Mouse (Mus musculus): ENCODE results near the gene Rab2b.
"Not testable (repeated sequence)": the region's sequence is repeated elsewhere in the genome, so short reads cannot be mapped to it uniquely, and the experiment has no call there.

Gene Rab2b

DNA sequence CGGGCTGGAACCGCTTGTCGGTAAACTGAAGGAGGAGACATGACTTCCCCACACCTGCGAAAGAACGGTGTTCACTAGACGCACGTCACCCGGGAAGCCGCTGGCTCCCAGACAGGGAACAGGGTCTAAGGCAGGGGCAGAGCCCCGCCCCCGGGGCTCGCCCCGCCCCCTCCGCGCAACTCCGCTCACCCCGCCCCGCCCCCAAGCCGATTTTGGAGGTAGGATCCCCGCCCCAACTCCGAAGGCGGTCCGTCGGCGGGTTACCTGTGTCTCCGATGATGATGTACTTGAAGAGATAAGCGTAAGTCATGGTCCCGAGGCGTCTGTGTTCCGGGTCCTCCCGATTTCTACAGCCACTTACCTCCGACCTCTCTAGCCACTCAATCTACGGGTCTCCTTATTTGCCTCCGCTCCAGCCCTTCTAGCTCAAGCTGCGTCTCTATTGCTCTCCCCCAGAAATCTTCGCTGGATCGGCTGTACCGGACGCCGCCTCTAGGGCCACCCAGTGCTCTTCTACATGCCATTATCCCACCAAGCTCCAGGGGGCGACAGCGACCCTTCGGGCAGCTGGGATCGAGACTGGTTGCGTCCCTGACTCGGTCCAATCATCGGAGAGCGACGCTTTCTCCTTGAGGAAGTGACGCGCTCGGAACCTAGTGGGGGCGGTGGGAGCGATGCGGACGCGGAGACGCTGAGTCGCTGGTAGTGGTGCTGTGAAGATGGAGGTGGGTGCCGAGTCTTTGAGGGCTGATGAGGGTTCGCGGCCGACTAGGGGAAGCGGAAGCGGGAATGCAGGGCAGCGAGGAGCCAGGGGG lies at the start of gene Rab2b, which contains the start of gene Tox4:
TSS of gene Rab2b (minus strand) at position 614 of the 815 bp plus-strand sequence.
TSS of gene Tox4 (plus strand) at position 215 of the 815 bp plus-strand sequence.
- DNase-seq (ENCODE audit: low spot score), result peak; percentile 97

DNA sequence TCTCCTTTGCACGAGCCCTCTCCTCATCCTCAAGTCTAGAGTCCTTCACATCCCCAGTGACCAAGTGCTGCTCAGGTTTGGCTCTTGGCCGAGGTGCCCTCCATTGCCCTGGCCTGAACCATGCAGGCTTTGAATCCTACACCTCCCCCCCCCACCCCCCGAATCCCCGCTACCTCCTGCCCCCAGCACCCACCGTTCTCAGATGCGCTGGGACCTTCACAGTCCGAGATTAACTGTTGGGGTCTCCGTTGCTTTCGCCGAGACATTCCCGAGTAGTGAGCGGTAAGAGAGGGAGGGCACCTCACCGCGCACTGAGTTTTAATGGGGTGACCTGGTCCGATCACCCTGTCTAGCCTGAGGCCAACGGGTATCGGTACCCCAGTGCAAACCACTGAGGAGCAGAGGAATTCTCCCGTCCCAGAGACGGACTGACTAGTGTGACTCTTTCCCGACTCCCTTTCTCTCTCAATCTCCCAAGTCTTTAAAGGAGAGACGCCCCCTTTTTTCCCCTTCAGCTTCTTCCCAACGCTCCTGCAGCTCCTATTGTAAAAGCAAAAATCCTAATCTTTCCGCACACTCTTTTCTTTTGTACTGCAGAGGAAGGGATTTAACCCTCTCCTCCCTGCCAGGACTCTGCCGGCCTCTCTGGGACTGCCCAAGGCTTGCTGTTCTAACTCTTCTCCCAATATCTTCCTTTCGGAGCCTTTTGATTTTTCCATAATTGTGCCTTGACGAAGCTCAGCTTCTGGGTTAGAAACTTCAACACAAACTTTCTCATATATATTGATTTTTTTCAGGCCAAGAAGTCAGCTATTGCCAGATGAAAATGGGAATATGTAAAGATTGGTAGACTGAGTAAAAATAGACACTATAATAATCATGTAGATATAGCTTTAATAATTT lies 48.8 kb upstream of the Rab2b start, which contains the start of gene Sall2:
TSS of gene Sall2 (minus strand) at position 853 of the 903 bp plus-strand sequence.
- DNase-seq (ENCODE audit: low spot score), result no peak

DNA sequence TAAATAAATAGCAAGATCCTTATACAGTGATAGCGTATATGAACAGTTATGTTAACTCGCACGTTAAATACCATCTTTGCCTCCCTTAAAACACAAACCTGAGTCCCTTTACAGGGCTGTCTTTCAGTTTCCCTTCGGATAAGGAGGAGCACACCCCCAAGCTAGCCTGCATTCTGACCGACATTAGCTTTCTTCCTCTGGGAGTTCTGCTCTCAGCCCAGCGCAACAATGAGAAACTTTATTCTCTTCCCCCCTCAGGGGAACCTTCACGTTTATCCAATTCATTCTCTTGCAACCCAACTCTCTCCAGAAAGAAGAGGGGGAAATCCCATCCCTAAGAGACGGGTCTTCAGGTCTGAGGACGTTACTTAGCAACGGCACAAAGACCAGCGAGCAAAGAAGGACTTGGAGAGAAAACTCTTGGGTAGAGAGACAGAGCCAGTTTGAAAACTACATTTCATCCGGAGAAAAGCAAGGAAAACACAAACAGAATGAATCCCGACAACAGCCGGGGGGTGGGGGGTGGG lies 48.1 kb upstream of the Rab2b start:
- DNase-seq (ENCODE audit: low spot score), result no peak

DNA sequence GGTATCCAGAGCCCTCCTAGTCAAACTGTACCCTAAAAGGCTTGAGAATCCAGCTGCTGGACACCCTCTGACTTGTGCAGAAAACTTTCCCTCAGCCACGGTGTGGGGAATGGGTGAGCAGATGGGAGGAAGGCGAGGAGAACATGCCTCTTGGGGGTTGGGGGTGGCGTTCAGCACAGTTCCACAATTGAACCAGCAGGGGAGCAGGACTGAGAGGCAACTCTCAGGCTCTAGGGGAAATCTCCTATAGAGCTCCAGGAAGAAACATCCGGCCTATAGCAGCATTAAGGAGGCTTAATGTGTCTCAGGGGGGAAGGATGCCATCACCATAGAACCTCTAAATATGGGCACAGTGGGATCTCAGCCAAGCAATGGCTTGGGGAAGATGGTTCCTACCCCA lies 46.5 kb upstream of the Rab2b start:
- no peak for DNase-seq (ENCODE audit: low spot score)

DNA sequence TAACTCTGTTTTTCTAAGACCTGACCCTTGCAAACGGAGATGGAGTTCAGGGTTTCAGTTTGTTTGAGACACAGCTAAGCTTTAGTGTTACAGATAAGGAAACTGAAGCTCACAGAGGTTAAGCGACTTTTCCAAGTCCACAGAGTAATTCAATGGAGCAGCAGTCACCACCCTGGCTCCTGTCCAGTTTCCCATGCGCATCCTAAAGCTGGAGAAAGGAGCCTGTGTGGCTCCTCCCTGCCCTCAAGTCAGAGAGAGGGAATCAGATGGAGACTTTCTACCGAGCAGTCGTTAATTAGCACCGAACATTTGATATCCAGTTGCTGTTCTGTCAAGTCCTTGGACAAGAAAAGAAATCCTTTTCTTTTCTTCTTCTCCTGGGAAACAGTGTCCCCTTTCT lies 40.0 kb upstream of the Rab2b start:
- DNase-seq (ENCODE audit: low spot score), result no peak

DNA sequence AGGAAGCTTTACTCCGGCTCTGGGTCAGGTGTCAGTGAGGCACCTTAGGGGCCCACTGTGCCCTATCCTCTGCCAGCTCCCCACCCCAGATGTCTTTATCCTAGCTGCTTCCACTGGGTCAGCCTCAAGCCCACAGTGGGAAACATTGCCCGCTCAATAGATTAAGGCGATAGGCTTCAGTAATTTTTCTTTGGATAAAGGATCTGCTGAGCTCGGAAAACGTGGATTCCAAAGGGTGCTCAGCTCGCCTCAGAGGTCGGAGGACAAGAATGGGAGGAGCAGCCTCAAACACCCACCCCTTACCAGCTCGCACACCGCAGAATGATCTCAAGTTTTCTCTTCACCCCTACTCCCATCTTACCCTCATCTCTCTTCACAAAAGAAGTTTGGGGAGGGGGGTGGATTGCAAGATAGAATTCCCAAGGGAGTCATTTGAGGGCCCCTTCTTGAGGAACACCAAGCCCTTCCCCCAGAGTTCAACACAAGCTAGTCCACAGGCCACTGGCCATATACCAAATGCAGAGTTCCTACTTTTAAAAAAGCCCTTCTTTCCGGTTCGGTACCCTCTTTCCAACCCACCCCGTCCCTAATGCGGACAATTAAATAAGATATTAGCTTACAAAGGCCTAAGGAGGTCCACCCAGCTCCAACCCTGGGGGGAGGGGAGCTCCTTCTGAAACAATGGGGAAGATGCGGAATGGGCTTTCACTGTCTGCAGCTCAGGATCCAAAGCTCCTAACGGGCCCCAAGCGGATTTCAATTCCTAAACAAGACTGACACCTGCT lies 37.3 kb upstream of the Rab2b start:
- DNase-seq (ENCODE audit: low spot score), result no peak

DNA sequence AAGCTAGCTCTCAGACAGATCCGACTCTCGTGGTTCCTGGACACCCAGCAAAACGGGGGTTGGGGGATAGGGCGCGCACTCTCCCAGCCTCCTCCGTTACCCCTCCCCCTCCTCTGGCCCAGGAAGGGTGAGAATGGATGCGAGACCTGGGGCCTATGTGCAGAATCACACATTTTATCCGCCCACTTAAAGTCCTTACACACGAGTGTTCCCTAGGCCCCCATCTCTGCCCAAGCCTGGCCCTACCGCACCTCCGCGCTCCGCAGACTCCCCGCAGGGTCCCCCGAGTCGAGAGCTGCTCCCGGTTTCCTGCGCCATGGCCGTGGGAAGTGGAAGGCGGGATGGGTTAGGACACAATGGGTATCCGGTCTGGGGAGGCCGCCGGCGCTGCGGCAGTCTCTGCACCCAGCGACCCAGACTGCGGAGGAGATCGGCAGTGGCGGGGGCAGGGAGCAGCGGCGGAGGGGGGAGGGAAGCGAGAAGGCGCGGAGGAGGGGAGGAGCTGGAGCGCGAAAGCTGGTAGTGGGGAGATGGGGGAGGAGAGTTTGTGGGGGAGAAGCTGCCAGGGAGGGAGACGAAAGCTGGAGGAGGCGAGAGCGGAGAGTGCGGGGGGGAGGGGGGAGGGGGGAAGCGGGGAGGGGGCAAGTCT lies 36.6 kb upstream of the Rab2b start:
- DNase-seq (ENCODE audit: low spot score), result peak; percentile 57

DNA sequence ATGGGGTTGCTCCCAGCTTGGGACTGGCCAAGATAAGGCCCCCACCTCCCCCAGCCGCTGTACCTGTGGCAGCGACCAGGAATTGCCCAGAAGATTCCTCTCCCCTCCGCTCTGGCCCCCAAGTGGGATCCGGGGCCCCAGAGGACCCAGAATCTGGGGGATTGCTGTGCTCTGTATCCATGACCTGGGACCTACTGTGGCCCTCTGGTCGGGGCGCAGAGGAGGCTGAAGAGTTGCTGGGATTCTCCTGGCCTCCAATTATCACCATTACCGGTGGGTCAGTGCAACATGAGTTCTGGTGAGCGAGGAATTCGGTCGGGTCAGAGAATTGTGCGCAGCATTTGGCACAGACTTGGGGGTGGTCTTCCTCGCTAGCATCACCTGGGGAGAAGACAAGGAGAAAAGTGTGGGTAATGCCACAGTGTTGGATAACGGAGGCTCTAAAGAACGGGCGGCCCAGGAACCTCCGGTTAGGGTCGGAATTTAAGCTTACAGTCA lies 36.0 kb upstream of the Rab2b start:
- DNase-seq (ENCODE audit: low spot score), result no peak

DNA sequence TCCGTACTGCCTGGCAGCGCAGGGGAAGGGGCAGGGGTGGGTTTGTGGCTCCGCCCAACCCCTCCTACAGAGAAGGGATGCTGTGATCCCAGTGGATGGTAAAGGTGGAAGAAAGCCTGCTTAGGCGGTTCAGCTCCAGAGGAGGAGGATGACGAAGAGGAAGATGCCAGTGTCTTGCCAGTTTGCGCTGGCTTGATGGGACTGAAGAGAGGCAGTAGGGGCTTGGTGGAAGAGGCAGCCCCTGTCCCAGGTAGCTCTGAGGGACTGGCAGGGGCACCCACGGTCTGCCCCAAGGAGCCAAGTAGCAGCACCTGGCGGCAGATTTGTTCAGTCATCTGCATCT lies 35.4 kb upstream of the Rab2b start:
- DNase-seq (ENCODE audit: low spot score), result no peak

DNA sequence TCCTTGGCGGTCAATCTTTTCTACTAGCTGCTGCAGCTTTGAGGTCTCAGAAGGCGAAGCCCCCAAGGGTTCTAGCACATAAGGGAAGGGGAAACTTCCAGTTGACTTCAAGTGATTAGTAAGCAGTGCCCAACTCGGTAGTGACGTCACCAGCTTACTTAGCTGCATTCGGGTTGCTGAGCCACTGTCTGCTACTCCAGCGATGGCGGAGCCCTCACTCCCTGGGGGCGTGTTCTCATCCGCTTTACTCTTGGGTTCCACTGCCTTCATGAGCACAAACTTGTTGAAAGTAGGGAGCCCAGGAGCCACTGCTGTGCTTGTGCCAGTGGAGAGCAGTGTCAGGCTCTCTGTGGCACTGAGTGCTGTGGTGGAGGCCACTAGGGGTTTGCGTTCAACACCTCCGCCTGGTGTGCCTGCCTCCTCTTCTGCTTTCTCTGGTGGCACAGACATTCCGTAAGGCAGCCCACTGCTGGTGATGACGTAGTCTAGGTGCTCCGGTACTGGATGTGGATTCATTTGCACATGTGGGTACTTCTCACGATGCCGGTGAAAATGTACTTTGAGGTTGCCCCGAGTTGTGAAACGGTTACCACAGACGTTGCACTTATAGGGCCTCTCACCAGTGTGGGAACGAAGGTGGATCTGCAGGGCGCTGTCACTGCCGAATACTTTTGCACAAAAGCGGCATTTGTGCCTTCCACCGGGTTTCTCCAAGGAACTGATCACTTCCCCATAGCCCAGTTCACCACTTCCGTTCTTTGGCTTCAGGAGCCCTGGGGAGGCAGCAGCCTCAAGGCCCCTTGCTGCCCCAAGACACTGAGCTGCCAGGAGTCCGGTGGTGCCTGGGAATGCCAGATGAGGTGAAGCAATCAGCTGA lies 34.8 kb upstream of the Rab2b start:
- no peak for DNase-seq (ENCODE audit: low spot score)

DNA sequence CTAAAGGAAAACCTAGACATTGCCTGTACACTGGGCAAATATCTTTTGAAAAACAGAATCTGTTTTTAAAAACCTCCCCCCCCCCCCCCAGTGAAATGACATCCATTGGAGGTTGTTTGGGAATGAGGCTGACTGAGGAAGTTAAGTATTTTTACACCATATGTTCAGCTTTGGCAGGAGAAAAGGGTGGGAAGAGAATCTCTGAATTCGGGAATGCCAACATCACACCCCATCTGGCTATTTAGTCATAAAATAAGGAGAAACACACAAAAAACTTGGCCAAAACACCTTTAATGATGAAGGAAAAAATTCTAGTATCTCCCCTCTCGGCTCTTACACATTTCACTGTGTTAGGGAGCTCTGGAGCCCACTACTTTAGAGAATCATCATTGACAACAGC lies 31.6 kb upstream of the Rab2b start:
- no peak for DNase-seq (ENCODE audit: low spot score)

DNA sequence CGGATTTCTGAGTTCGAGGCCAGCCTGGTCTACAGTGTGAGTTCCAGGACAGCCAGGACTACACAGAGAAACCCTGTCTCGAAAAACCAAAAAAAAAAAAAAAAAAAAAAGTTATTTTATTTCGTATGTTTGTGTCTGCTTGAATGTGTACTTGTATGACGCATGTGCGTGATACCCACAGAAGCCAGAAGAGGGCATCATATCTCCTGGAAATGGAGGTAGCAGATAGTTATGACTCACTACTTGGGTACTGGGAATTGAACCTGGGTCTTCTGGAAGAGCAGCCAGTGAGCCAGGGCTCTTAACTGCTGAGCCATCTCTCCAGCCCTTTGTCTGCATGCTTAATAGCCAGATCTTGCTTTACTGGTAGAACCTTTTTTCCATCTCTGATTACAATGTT lies 31.0 kb upstream of the Rab2b start:
- DNase-seq (ENCODE audit: low spot score), result not testable (repeated sequence)

DNA sequence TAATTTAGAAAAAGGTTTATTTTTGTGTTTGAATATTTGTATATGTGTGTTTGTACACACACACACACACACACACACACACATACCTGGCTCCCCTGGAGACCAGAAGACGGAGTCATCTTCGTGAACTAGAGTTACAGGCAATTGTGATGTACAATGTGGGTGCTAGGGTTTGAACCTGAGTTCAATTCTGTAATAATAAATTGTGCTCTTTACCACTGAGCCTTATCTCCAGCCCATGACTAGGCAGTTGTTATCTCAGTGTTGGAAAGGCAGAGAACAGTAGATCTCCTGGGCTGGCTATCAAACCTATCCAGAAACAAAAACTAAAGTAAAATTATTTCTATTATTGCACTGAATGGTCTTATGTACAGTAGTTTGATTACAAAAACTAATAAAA lies 26.8 kb upstream of the Rab2b start:
- DNase-seq (ENCODE audit: low spot score), result no peak

DNA sequence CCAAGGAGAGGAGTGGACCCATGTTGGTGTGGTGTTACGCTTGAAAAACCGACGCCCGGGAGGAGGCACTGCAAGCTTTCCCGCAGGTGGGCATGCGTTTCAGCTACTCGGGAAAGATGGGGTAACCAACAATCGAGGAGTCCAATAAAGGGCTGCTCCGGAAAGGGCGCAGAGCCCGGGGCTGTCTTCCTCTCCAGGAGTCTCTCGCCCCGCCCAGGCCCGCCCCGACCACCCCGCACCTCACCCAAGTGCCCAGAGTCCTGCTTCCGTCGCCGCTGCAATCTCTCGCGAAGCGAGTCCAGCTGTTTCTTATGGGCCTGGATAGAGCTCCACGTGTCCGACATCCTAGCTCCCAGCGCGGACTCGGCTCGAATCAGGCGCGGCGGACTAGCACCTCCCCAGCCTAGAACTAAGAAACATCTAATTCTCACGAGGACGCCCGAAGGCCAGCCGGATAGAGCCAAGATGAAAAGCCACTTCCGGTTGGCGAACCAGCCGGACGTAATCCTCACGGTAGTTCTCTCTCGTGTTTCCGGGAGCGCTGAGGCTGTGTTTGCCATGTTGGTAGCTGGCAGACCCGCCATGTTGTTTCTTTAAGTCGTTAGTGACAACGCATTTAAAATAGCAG lies 25.4 kb upstream of the Rab2b start, which contains the start of gene Mettl3:
TSS of gene Mettl3 (minus strand) at position 485 of the 628 bp plus-strand sequence.
- peak; percentile 91 for DNase-seq (ENCODE audit: low spot score)

DNA sequence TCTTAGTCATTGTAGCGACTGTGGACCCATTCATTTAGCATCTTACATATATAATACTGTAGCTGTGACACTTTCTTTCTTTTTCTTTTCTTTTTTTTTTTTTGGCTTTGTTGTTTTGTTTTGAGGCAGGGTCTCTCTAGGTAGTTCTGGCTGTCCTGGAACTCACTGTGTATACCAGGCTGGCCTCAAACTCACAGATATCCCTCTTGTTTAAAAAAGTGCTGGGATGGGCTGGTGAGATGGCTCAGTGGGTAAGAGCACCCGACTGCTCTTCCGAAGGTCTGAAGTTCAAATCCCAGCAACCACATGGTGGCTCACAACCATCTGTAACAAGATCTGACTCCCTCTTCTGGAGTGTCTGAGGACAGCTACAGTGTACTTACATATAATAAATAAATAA lies 24.2 kb upstream of the Rab2b start:
- DNase-seq (ENCODE audit: low spot score), result not testable (repeated sequence)

DNA sequence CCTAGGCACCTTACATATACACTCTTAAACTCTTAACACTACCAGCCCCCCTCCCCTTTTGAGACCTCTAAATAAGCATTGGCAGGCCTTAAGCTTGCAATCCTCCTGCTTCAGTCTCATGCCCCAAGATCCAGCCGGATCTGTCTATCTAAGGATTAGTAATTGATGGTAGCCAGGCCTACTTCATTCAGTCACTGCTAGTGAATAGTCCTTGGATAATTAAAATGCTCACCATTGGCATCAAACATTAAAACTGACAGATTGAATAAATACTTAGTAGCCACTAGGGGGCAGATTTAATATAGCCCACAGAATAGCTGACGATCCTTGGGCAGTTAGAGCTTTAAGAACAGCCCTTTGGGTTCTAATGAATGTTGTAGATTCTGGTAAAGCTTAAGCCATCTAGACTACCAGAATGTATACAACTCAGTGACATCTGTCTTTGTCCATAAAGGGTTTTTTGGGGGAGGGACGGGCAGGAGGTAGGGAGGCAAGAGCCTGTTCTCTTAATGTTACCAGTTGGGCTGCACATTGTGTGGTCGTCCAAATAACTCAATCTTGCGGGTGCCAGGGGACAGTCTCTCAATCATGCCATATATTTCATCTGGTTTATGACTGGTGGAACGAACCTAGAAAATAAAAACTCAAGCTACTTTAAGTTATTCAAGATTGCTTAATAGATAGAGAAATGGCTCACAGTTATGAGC lies 16.4 kb upstream of the Rab2b start:
- DNase-seq (ENCODE audit: low spot score), result no peak

DNA sequence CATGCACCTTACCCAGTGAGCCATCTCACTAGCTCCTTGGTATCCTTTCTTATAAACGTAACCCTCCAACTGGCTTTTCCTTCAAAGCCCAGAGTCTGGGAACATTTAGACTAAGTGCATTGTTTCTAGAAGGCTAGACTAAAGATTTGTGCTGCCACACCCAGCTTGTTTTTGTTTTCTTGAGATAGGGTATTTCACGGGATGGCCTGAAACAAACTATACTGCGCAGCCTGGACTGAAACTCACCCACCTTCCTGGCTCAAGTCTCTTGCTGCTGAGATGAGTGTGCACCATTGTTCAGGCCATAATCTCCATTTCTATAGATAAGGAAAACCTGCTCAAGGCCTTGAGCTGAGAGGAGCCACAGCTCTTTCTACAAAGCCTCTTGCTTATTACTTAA lies 4.8 kb upstream of the Rab2b start:
- DNase-seq (ENCODE audit: low spot score), result no peak

DNA sequence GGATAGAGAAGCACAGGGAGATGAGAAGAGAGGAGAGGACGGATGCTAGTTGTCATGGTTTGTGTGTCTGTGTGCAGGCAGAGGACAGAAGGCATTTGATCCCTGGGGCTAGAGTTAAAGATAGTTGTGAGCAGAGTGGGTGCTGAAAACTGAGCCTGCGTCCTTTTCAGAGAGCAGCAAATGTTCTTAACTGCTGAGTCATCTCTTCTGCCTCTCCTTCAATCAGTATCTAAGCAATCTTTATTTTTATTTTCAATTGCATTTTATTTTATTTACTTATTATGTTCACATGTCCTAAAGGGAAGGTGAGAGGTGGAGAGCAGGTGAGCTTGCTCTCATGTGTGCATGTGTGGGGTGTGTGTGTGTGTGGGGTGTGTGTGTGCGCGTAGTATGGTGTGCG lies 4.3 kb upstream of the Rab2b start:
- DNase-seq (ENCODE audit: low spot score), result no peak

DNA sequence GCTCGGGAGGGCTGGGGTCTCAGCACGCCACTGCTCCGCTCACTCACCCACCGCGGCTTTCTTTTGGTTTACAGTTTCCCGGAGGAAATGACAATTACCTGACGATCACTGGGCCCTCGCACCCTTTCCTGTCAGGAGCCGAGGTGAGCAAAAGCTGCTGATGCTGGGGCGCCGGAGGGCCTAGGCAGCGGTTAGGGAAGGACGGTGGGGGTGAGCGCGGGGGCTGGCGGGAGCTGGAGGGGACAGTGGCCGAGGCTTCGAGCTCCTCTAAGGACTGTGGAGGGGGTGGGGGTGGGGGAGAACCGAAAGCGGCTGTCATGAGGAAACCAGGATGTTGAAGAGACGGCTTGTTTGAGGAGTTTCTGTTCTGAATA lies 389 bp upstream of the Rab2b start:
- no peak for DNase-seq (ENCODE audit: low spot score)
